Mouse (Mus musculus) right cerebral cortex, postnatal 10 days (tissue): ENCODE measurements at regions not wholly inside any gene's neighbourhood (a gene's known extent, or its start where the extent isn't known, plus 50 kb on each side); places are given as distances from the start of the nearest gene placed in this dataset.
A peak's percentile ranks its signal among the peaks of the same experiment; 100 is the strongest.

ENCODE experiments used
- DNase-seq, 2 experiments: peaks; one replicate each; pipeline ENCODE4 v3.0.0; 2021; ENCODE audit warnings: low spot score in 2 of 2

DNA sequence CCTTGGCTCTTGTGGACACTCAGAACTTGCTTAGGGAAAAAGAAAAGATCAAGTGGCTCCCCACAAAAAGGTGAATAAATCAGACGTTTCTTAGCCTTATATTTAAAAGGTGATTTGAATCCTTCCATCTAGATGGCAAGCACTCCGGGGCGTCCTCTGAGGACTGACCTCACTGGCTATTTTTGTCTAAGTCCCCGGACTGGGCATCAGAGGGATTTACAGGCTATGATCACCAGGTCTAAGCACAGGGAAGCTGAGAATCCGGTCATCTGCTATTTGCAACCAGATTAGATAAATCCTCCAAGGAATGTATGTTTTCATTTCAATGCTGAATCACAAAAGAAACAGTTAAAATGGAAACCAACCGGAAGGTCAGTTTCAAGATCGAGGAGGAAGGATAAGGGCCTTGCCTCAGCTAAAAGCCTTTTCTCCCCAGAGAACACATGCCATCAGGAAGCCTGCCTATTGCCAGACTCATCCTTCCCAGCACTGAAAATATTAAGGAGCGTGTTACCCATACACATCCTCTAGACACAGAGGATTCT lies 342.1 kb downstream of the Lpin1 start:
- DNase-seq, result no peak

GRCm38 (mm10) chr12:16261465-16261864 lies 349.3 kb downstream of the Lpin1 start:
- DNase-seq, result no peak

DNA sequence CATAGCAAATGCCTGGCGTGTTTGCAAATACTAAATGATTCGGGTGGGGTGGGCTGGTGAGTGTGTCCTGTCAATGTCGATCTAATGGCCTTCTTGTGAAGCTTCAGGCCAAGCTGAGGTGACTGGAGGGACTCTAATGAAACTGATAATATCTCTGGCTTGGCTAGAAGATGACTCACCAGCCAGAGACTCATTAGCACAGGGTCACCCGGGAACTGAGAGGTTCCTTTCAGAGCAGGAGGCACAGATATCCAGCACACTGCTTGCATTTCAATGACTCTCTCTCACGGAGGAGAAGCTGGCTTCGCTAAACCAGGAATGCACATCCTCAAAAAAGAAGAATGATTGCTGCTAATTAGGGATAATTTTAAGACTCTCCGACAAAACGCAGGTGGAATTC lies 349.8 kb downstream of the Lpin1 start:
- DNase-seq, result peak; percentile 30 to 38

DNA sequence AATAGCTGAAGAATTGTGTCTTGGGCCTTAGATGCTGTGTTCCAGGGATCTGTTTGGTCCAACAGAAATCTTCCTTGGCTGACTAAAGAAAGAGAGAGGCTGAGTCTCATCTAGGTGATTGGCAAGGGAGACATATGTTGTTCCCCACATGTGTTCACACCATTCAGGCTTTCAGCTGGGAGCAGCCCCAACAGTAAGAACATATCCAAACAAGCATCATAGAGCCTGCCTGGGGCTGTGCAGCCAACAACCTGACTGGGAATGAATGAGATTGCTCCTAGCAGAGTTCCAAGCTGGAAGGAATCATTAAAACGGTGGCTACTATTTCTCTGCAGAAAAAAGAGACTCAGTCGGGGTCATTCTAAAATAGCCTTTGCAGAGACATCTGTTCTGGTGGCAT lies 350.3 kb downstream of the Lpin1 start:
- DNase-seq, result no peak

GRCm38 (mm10) chr12:16250621-16251020 lies 360.1 kb downstream of the Lpin1 start:
- DNase-seq, result no peak

- no peak for DNase-seq
Observed at GRCm38 (mm10) chr12:16250096-16250495, 360.7 kb downstream of the Lpin1 start.

- DNase-seq, result no peak
Observed at GRCm38 (mm10) chr12:16239792-16240191, 371.0 kb downstream of the Lpin1 start.

DNA sequence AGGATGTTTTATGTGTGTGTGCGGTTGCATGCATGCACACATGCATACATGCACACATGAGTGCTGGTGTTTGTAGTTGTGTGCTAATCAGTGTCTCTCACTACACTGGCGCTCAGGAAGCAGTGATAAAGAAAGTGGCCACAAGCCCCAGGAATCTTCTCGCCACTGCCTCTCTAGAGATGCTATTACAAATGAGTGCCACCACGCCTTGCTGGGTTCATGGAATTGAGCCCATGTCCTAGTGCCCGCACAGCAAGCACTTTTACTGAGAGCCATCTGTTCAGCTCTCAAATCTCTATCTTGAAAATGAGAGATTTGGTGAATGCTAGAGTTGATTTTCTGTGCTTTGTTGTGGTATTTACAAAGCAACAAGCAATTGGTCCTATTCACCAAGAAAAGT lies 373.3 kb downstream of the Lpin1 start:
- no peak for DNase-seq

DNA sequence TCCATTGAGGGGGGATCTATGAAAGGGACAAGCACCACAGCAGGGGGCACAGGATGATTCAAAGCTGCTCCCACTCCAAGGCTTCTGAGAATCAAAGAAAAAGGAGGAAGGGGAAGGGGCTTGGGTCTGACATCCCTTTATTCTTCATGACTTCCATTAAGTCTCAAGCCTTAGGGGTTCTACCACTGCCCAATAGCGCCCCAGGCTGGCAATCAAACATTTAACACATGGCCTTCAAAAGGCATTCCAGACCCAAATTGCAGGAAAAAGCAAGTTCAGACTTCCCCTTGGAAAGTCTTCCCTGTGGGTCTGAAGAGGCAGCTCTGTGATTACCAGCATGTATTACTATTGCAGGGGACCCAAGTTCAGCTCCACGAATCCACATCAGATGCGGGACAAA lies 377.2 kb downstream of the Lpin1 start:
- DNase-seq, result no peak

DNA sequence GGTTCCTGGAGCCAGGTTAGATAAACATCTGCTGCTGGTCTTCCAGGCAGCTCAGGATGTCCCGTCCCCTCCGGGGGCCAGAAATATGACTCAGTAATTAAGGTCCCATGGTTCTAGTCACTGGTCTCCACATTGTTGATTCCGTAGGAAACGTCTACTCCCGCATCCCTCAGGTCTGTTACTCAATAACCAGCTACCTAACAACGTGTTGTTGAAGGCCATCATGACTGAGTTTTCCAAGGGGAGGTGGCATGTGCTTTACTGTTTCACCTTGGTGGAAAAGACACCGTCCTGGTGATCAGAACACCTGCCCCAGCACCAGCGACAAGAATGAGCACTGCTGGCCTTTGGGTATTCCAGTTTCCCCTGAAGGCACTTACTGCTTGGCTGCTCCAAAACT lies 377.9 kb downstream of the Lpin1 start:
- DNase-seq, result no peak

GRCm38 (mm10) chr12:16232051-16232450 lies 378.7 kb downstream of the Lpin1 start:
- DNase-seq, result no peak

DNA sequence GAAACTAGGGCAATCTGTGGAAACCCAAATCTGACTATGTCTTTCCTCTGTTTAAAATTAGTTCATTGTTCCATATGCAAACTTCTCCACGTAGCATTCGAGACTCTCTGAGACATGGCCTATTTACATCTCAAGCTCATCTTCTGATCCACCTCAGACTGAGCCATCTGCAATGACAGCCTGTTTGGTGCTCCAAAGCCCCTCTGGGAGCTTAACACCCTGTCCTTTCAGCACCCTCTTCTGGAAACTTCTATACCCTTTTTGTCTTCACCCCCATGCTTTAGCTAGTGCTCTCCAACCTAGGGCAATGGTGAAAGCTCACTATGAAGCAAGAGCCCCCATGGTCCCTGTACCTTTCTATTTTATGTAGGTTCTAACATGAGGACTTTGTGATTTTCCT lies 379.7 kb downstream of the Lpin1 start:
- DNase-seq, result no peak

GRCm38 (mm10) chr12:16225428-16225827 lies 385.3 kb downstream of the Lpin1 start:
- no peak for DNase-seq

DNA sequence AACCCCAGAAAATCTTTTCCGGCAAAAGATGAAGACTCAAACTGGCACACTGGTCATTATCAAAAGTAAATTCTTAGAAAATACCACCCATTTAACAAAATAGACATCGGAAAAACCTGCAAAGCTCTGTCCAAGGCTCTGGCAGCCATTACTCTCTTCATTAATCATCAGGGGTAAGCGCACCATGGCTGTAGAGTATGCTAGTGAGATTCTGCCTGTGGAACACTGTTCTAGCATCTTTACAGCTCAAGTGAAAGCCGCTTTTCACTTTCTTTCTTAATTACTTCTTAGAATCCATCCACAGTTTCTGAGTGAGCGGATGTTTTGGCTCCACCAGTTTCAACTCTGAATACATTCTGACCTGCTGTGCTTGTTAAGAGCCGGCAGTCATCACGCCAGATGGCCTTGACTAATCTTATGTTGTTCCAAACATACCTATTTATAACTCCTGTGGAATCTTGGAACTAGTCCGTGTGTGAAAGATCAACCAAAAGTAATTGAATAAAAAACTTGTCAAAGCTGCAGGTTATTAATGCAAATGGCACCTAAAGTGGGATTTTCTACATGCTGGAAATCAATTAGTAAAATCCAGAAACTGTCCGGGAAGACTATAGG lies 387.8 kb downstream of the Lpin1 start:
- peak in 1 of 2 experiments; percentile 33 for DNase-seq

GRCm38 (mm10) chr12:16222205-16222604 lies 388.6 kb downstream of the Lpin1 start:
- DNase-seq, result no peak

- DNase-seq, result no peak
Observed at GRCm38 (mm10) chr12:16221142-16221541, 389.6 kb downstream of the Lpin1 start.

- DNase-seq, result no peak
Observed at GRCm38 (mm10) chr12:16220561-16220960, 390.2 kb downstream of the Lpin1 start.

DNA sequence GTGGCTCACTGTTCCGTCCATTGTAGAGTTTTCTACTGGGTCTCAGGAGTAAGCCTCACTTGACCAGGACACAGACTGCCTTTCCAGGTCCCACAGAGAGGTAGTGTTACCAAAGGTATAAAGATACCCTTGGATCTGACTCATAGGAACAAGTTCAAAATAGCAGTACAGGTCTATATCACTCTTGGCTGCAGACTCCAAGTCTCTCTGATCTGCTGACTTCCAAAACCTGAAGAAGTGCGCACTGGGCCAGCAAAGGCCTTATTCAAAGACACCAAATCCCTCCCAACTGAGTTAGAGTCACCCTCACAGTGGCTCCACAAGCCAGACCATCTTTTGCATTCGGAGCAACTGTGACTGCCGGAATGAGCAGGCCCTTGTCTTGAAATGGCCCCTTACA lies 391.9 kb downstream of the Lpin1 start:
- no peak for DNase-seq

DNA sequence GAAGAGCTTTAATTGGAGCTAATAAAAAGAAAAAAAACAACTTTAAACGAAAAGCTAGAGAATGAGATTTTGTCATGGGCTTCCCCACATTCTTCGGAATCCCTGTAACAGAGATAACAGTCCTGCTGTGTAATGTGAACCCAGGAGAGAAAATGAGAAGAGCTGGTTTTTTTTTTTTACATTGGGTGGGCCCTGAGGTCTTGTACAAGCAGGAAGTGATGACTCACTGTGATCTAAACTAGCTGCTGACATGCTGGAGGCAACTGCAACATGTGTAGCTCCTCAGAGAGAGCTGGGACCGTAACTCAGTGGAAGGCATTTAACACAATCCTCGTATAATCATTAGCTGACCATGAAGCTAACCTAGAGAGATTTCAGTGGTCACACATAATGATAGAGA lies 393.8 kb upstream of the Trib2 start:
- no peak for DNase-seq

- no peak for DNase-seq
Observed at GRCm38 (mm10) chr12:16210111-16210510, 393.4 kb upstream of the Trib2 start.

DNA sequence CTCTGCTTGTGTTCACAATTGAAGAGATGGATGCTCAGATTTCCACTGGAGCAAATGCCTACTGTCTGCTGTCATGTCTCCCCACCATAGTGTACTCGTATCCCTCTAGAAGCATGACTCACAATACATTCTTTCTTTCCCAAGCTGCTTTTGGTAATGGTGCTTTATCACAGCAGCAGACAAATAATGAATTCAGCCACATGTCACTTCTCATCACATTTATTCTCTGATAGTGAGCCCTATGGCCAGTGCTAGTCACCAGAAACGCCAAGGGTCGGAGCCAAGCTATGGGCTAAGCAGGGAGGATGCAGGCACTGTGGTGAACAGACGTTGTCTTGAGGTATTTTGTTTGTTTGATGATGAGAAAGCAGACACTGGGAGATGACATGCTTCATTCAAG lies 388.2 kb upstream of the Trib2 start:
- no peak for DNase-seq

GRCm38 (mm10) chr12:16196917-16197316 lies 380.2 kb upstream of the Trib2 start:
- DNase-seq, result no peak

- no peak for DNase-seq
Observed at GRCm38 (mm10) chr12:16191803-16192389, 375.2 kb upstream of the Trib2 start.

- no peak for DNase-seq
Observed at GRCm38 (mm10) chr12:16190706-16191105, 374.0 kb upstream of the Trib2 start.
